Mouse (Mus musculus) kidney, postnatal 25 days (tissue): ENCODE results near the gene Gm20388.
"Not testable (repeated sequence)": the region's sequence is repeated elsewhere in the genome, so short reads cannot be mapped to it uniquely, and the experiment has no call there.

ENCODE experiments used
- DNase-seq, 2 experiments: peaks; one replicate each; pipeline ENCODE4 v3.0.0; 2021; ENCODE audit warnings: mixed read lengths in 2 of 2

Gm20388 gene

GRCm38 (mm10) chr8:122571750-122572267 lies 2661.2 kb downstream of the Gm20388 start:
- DNase-seq, result no peak

GRCm38 (mm10) chr8:122572751-122573150 lies 2662.1 kb downstream of the Gm20388 start:
- DNase-seq, result peak; percentile 40 to 73

- not testable (repeated sequence) for DNase-seq
These were observed 2662.5 kb downstream of the Gm20388 start for GRCm38 (mm10) chr8:122573176-122573575.

- DNase-seq, result no peak
These were observed 2662.9 kb downstream of the Gm20388 start for GRCm38 (mm10) chr8:122573577-122573976.

- no peak for DNase-seq
These were observed 2663.6 kb downstream of the Gm20388 start for GRCm38 (mm10) chr8:122574264-122574663.

- peak; percentile 34 to 71 for DNase-seq
These were observed 2664.1 kb downstream of the Gm20388 start for GRCm38 (mm10) chr8:122574667-122575251.

GRCm38 (mm10) chr8:122575286-122575685 lies 2664.6 kb downstream of the Gm20388 start:
- DNase-seq, result no peak

GRCm38 (mm10) chr8:122575735-122576647 lies 2665.3 kb downstream of the Gm20388 start:
- no peak for DNase-seq

GRCm38 (mm10) chr8:122576648-122577022 lies 2666.0 kb downstream of the Gm20388 start, which contains the start of gene Aprt:
Gene Aprt (minus strand): TSS chr8:122576909.
- DNase-seq, result peak; percentile 97 to 98

- no peak for DNase-seq
These were observed 2666.5 kb downstream of the Gm20388 start for GRCm38 (mm10) chr8:122577116-122577515.

- DNase-seq, result peak in 1 of 2 experiments; percentile 58
These were observed 2668.6 kb downstream of the Gm20388 start for GRCm38 (mm10) chr8:122579196-122579595.

GRCm38 (mm10) chr8:122580926-122581325 lies 2670.3 kb downstream of the Gm20388 start:
- no peak for DNase-seq

GRCm38 (mm10) chr8:122584981-122585380 lies 2674.3 kb downstream of the Gm20388 start:
- no peak for DNase-seq

- DNase-seq, result no peak
These were observed 2674.8 kb downstream of the Gm20388 start for GRCm38 (mm10) chr8:122585411-122585891.

- DNase-seq, result no peak
These were observed 2675.5 kb downstream of the Gm20388 start for GRCm38 (mm10) chr8:122586171-122586570.

- no peak for DNase-seq
These were observed 2676.1 kb downstream of the Gm20388 start for GRCm38 (mm10) chr8:122586749-122587148.

GRCm38 (mm10) chr8:122593240-122593639 lies 2682.6 kb downstream of the Gm20388 start:
- DNase-seq, result no peak

GRCm38 (mm10) chr8:122593783-122594507 lies 2683.3 kb downstream of the Gm20388 start:
- no peak for DNase-seq

GRCm38 (mm10) chr8:122596031-122596430 lies 2685.4 kb downstream of the Gm20388 start:
- DNase-seq, result no peak

GRCm38 (mm10) chr8:122600666-122601065 lies 2690.0 kb downstream of the Gm20388 start:
- DNase-seq, result peak; percentile 66 to 89

- DNase-seq, result no peak
These were observed 2694.0 kb downstream of the Gm20388 start for GRCm38 (mm10) chr8:122604640-122605039.

- no peak for DNase-seq
These were observed 2694.7 kb downstream of the Gm20388 start for GRCm38 (mm10) chr8:122605367-122605766.

GRCm38 (mm10) chr8:122606810-122607209 lies 2696.2 kb downstream of the Gm20388 start:
- DNase-seq, result no peak
